Mouse (Mus musculus) limb, embryonic 11.5 days (tissue): ENCODE data around the gene Nt5c2. TPM values are rescaled to one million over a fixed set of nuclear protein-coding genes. Genes with fewer than 3 reads are reported as not detected.

Experiments
- ATAC-seq: fragments of 200-750 bp; cut with Nextera tagmentation; 2 replicates; pipeline ENCODE4 v1.8.0; 2017; ENCODE audit warnings: low read depth; ENCODE audit not compliant: insufficient number of reproducible peaks, low FRiP score, low TSS enrichment
- DNase-seq: peaks from one replicate; pipeline ENCODE4 v3.0.0-alpha.2; 2015; ENCODE audit warnings: low spot score
- H3K27ac ChIP-seq: fragments of 300-500 bp; sonication (generic); replicated peaks from 2 replicates; pipeline ENCODE4 v1.5.1; 2014; ENCODE audit warnings: low read depth, mild to moderate bottlenecking, low read length
- H3K27me3 ChIP-seq: fragments of 300-500 bp; sonication (generic); 2 replicates; pipeline ENCODE4 v1.6.1; 2014; ENCODE audit warnings: mild to moderate bottlenecking, low read length, mixed read lengths; ENCODE audit not compliant: control insufficient read depth, insufficient read depth
- H3K36me3 ChIP-seq: fragments of 300-500 bp; sonication (generic); 2 replicates; pipeline ENCODE4 v1.6.1; 2014; ENCODE audit warnings: mild to moderate bottlenecking, low read length, moderate library complexity, mixed read lengths; ENCODE audit not compliant: control insufficient read depth, insufficient read depth
- H3K4me1 ChIP-seq: fragments of 300-500 bp; sonication (generic); 2 replicates; pipeline ENCODE4 v1.6.1; 2014; ENCODE audit warnings: low read length, mixed read lengths; ENCODE audit not compliant: control insufficient read depth, insufficient read depth
- H3K4me2 ChIP-seq: fragments of 300-500 bp; sonication (generic); 2 replicates; pipeline ENCODE4 v1.6.1; 2014; ENCODE audit warnings: low read depth, mild to moderate bottlenecking, moderate library complexity; ENCODE audit not compliant: severe bottlenecking
- H3K4me3 ChIP-seq: fragments of 300-500 bp; sonication (generic); 2 replicates; pipeline ENCODE4 v1.5.1; 2014; ENCODE audit warnings: low read depth, low read length
- H3K9ac ChIP-seq: fragments of 300-500 bp; sonication (generic); 2 replicates; pipeline ENCODE4 v1.6.1; 2014; ENCODE audit warnings: mild to moderate bottlenecking, low read length
- H3K9me3 ChIP-seq: fragments of 300-500 bp; sonication (generic); 2 replicates; pipeline ENCODE4 v1.6.1; 2016; ENCODE audit warnings: low read length; ENCODE audit not compliant: control insufficient read depth
- WGBS: fragments of 180-500 bp; shearing (Covaris S2); extraction: QIAGEN DNeasy Blood & Tissue Kit; methylation state at CpG from one replicate; pipeline ENCODE4 v1.1.7; 2014; 5-methylcytosine and 5-hydroxymethylcytosine counted together
- polyA plus RNA-seq: library from polyadenylated mRNA; unstranded; fragments of >200 nt; fragmentation: Nextera tagmentation; extraction: Ambion mirVana; gene quantifications from 2 replicates; pipeline ENCODE4 v1.2.1, GENCODE M21; 2014

The Nt5c2 gene
- polyA plus RNA-seq, 1 experiment from 2014 or later = 94.6 TPM

GRCm38 (mm10) chr19:46846459-46846858 lies 168.5 kb downstream of the Nt5c2 start:
- no peak for ATAC-seq
- Histone ChIP-seq H3K4me1 (no peaks in the 10 kb centered on the region), H3K27me3 (no peaks in the 10 kb centered on the region), H3K4me2 (no peak overlapping the region), H3K9ac (no peak overlapping the region), H3K4me3 (no peak overlapping the region), H3K27ac (no peak overlapping the region), H3K9me3 (no peaks in the 10 kb centered on the region), H3K36me3 (no peaks in the 10 kb centered on the region)
- 87% methylated on average over 5 of the region's 5 CpGs for WGBS
- no peak for DNase-seq

- Histone ChIP-seq H3K9me3 (no peaks in the 10 kb centered on the region), H3K36me3 (no peaks in the 10 kb centered on the region), H3K4me1 (no peaks in the 10 kb centered on the region), H3K9ac (no peak overlapping the region), H3K27me3 (no peaks in the 10 kb centered on the region), H3K4me3 (no peak overlapping the region), H3K27ac (no peak overlapping the region), H3K4me2 (no peak overlapping the region)
- no peak for DNase-seq
- 84% methylated on average over 7 of the region's 7 CpGs for WGBS
- ATAC-seq = no peak
Measured at GRCm38 (mm10) chr19:46846056-46846455, 168.9 kb downstream of the Nt5c2 start.

GRCm38 (mm10) chr19:46843030-46843429 lies 171.9 kb downstream of the Nt5c2 start:
- H3K4me3 ChIP-seq = no peak overlapping the region
- H3K4me2 ChIP-seq = no peak overlapping the region
- H3K9me3 ChIP-seq = no peaks in the 10 kb centered on the region
- H3K27me3 ChIP-seq = no peaks in the 10 kb centered on the region
- DNase-seq (no peak), ATAC-seq (no peak)
- WGBS = 56% methylated on average over 2 of the region's 2 CpGs
- H3K9ac ChIP-seq = no peak overlapping the region
- no peak overlapping the region for H3K27ac ChIP-seq
- H3K4me1 ChIP-seq = no peaks in the 10 kb centered on the region
- no peaks in the 10 kb centered on the region for H3K36me3 ChIP-seq

GRCm38 (mm10) chr19:46841016-46841415 lies 173.9 kb downstream of the Nt5c2 start:
- Histone ChIP-seq H3K36me3 (no peaks in the 10 kb centered on the region), H3K4me2 (no peak overlapping the region), H3K9me3 (no peaks in the 10 kb centered on the region), H3K27ac (no peak overlapping the region), H3K27me3 (no peaks in the 10 kb centered on the region), H3K4me3 (no peak overlapping the region), H3K4me1 (no peaks in the 10 kb centered on the region), H3K9ac (no peak overlapping the region)
- no peak for ATAC-seq
- no peak for DNase-seq
- 85% methylated on average over 4 of the region's 4 CpGs for WGBS

GRCm38 (mm10) chr19:46837290-46838079 lies 177.5 kb downstream of the Nt5c2 start:
- Histone ChIP-seq H3K4me3 (no peak overlapping the region), H3K27me3 (no peaks in the 10 kb centered on the region), H3K4me1 (no peaks in the 10 kb centered on the region), H3K36me3 (no peaks in the 10 kb centered on the region), H3K4me2 (no peak overlapping the region), H3K9ac (no peak overlapping the region), H3K9me3 (no peaks in the 10 kb centered on the region), H3K27ac (no peak overlapping the region)
- ATAC-seq (no peak), DNase-seq (no peak)
- 89% methylated on average over 11 of the region's 11 CpGs for WGBS

GRCm38 (mm10) chr19:46836085-46836484 lies 178.9 kb downstream of the Nt5c2 start:
- 86% methylated on average over 3 of the region's 3 CpGs for WGBS
- no peak for DNase-seq
- H3K4me3 ChIP-seq = no peak overlapping the region
- no peaks in the 10 kb centered on the region for H3K9me3 ChIP-seq
- no peak overlapping the region for H3K9ac ChIP-seq
- H3K4me1 ChIP-seq = no peaks in the 10 kb centered on the region
- no peaks in the 10 kb centered on the region for H3K27me3 ChIP-seq
- no peak for ATAC-seq
- no peak overlapping the region for H3K4me2 ChIP-seq
- no peak overlapping the region for H3K27ac ChIP-seq
- H3K36me3 ChIP-seq = no peaks in the 10 kb centered on the region

GRCm38 (mm10) chr19:46835339-46835738 lies 179.6 kb downstream of the Nt5c2 start:
- Histone ChIP-seq H3K4me1 (no peaks in the 10 kb centered on the region), H3K36me3 (no peaks in the 10 kb centered on the region), H3K27me3 (no peaks in the 10 kb centered on the region), H3K9ac (no peak overlapping the region), H3K4me2 (no peak overlapping the region), H3K4me3 (no peak overlapping the region), H3K9me3 (no peaks in the 10 kb centered on the region), H3K27ac (no peak overlapping the region)
- DNase-seq = no peak
- ATAC-seq = no peak
- WGBS = 79% methylated on average over 4 of the region's 4 CpGs

- 86% methylated on average over 5 of the region's 5 CpGs for WGBS
- Histone ChIP-seq H3K4me1 (no peaks in the 10 kb centered on the region), H3K9me3 (no peaks in the 10 kb centered on the region), H3K9ac (no peak overlapping the region), H3K4me3 (no peak overlapping the region), H3K27me3 (no peaks in the 10 kb centered on the region), H3K4me2 (no peak overlapping the region), H3K36me3 (no peaks in the 10 kb centered on the region), H3K27ac (no peak overlapping the region)
- DNase-seq = no peak
- no peak for ATAC-seq
Measured at GRCm38 (mm10) chr19:46834301-46834700, 180.7 kb downstream of the Nt5c2 start.
